Mouse (Mus musculus) kidney, postnatal 4 days (tissue): ENCODE results near the gene Acsl1.
"Not testable (repeated sequence)": the region's sequence is repeated elsewhere in the genome, so short reads cannot be mapped to it uniquely, and the experiment has no call there.

Experiments
- DNase-seq, 2 experiments: peaks; one replicate each; pipeline ENCODE4 v3.0.0; 2021; ENCODE audit warnings: mixed read lengths in 2 of 2

The Acsl1 gene

GRCm38 (mm10) chr8:46566914-46567529 lies 96.2 kb downstream of the Acsl1 start:
- DNase-seq, result no peak

GRCm38 (mm10) chr8:46567946-46568345 lies 97.1 kb downstream of the Acsl1 start:
- DNase-seq, result no peak

- peak in 1 of 2 experiments; percentile 22 for DNase-seq
These were observed 98.1 kb downstream of the Acsl1 start for GRCm38 (mm10) chr8:46568942-46569341.

- DNase-seq, result no peak
These were observed 99.0 kb downstream of the Acsl1 start for GRCm38 (mm10) chr8:46569659-46570441.

GRCm38 (mm10) chr8:46570673-46571072 lies 99.8 kb downstream of the Acsl1 start:
- DNase-seq, result no peak

GRCm38 (mm10) chr8:46573446-46573845 lies 102.6 kb downstream of the Acsl1 start:
- DNase-seq, result no peak

GRCm38 (mm10) chr8:46573964-46574363 lies 103.1 kb downstream of the Acsl1 start:
- DNase-seq, result no peak

- no peak for DNase-seq
These were observed 108.0 kb downstream of the Acsl1 start for GRCm38 (mm10) chr8:46578794-46579193.

- not testable (repeated sequence) for DNase-seq
These were observed 113.5 kb downstream of the Acsl1 start for GRCm38 (mm10) chr8:46584328-46584727.

GRCm38 (mm10) chr8:46585576-46585975 lies 114.7 kb downstream of the Acsl1 start:
- no peak for DNase-seq
